Mouse (Mus musculus) lung, embryonic 16.5 days (tissue): ENCODE results near the gene Ube2i. TPM values are rescaled to one million over a fixed set of nuclear protein-coding genes. Genes with fewer than 3 reads are reported as not detected.
"Not testable (repeated sequence)": the region's sequence is repeated elsewhere in the genome, so short reads cannot be mapped to it uniquely, and the experiment has no call there.

Experiments used
- ATAC-seq: fragments of 200-750 bp; cut with Nextera tagmentation; 2 replicates; pipeline ENCODE4 v1.8.0; 2017; ENCODE audit warnings: low read depth, mild to moderate bottlenecking, moderate library complexity
- H3K27ac ChIP-seq: fragments of 300-500 bp; sonication (generic); 2 replicates; pipeline ENCODE4 v1.5.1; 2014; ENCODE audit warnings: mild to moderate bottlenecking, control low read depth, low read length
- H3K27me3 ChIP-seq: fragments of 300-500 bp; sonication (generic); 2 replicates; pipeline ENCODE4 v1.6.1; 2014; ENCODE audit warnings: low read depth, low read length, mixed read lengths; ENCODE audit not compliant: control insufficient read depth, insufficient read depth
- H3K36me3 ChIP-seq: fragments of 300-500 bp; sonication (generic); 2 replicates; pipeline ENCODE4 v1.6.1; 2014; ENCODE audit warnings: low read length; ENCODE audit not compliant: control insufficient read depth, insufficient read depth
- H3K4me1 ChIP-seq: fragments of 300-500 bp; sonication (generic); replicated peaks from 2 replicates; pipeline ENCODE4 v1.6.1; 2014; ENCODE audit warnings: low read length, mixed read lengths; ENCODE audit not compliant: control insufficient read depth, insufficient read depth
- H3K4me2 ChIP-seq: fragments of 300-500 bp; sonication (generic); 2 replicates; pipeline ENCODE4 v1.6.1; 2014; ENCODE audit warnings: low read depth, low read length, control low read depth
- H3K4me3 ChIP-seq: fragments of 300-500 bp; sonication (generic); 2 replicates; pipeline ENCODE4 v1.5.1; 2014; ENCODE audit warnings: mild to moderate bottlenecking, low read length, control low read depth
- H3K9ac ChIP-seq: fragments of 300-500 bp; sonication (generic); 2 replicates; pipeline ENCODE4 v1.6.1; 2014; ENCODE audit warnings: low read length, control low read depth
- H3K9me3 ChIP-seq: fragments of 300-500 bp; sonication (generic); 2 replicates; pipeline ENCODE4 v1.6.1; 2016; ENCODE audit warnings: low read length; ENCODE audit not compliant: control insufficient read depth
- WGBS: fragments of 180-500 bp; shearing (Covaris S2); extraction: QIAGEN DNeasy Blood & Tissue Kit; methylation state at CpG from one replicate; pipeline ENCODE4 v1.1.7; 2014; 5-methylcytosine and 5-hydroxymethylcytosine counted together
- polyA plus RNA-seq: library from polyadenylated mRNA; unstranded; fragments of >200 nt; fragmentation: Nextera tagmentation; extraction: Ambion mirVana; gene quantifications from 2 replicates; pipeline ENCODE4 v1.2.1, GENCODE M21; 2015

Gene Ube2i
- polyA plus RNA-seq, 1 experiment from 2014 or later = 662 TPM

DNA sequence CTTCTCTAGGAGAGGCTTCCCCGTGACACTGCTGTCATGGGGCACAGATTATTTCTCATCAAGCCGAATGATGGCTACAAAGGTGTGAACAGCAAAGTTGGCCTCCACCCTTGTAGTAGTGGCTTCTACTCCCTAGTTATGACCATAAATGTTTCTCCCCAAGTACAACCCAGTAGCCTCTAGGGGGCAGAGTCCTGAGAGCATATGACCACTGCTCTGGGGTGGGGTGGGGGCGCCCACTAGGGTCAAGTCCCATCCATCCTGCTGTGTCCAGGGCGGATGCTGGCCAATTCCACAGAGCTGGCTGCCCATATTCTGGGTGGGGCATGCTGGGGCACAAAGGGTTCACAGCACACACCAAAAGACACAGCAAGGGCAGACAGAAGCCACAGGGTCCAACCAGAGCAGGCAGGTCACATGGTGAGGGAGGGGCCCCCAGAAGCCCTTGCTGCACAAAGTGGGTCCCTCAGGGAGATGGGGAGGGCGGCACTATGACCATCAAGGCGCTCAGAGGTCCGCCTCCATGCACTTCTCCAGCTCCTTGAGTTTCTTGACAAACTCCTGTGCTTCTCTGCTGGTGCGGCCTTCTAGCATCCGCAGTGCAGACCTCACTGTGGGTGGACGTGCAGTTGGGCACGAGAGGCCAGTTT, 31.2 kb downstream of the Ube2i start:
- no peak overlapping the region for H3K4me2 ChIP-seq
- WGBS = 85% methylated on average over 11 of the region's 11 CpGs
- no peaks in the 10 kb centered on the region for H3K27me3 ChIP-seq
- no peaks in the 10 kb centered on the region for H3K9me3 ChIP-seq
- H3K4me3 ChIP-seq = no peak overlapping the region
- H3K9ac ChIP-seq = no peak overlapping the region
- peaks cover 12% of the 10 kb centered on the region for H3K4me1 ChIP-seq
- H3K27ac ChIP-seq = no peak overlapping the region
- H3K36me3 ChIP-seq = peaks cover 16% of the 10 kb centered on the region; the same call in 1 of the 2 replicates
- no peak for ATAC-seq

DNA sequence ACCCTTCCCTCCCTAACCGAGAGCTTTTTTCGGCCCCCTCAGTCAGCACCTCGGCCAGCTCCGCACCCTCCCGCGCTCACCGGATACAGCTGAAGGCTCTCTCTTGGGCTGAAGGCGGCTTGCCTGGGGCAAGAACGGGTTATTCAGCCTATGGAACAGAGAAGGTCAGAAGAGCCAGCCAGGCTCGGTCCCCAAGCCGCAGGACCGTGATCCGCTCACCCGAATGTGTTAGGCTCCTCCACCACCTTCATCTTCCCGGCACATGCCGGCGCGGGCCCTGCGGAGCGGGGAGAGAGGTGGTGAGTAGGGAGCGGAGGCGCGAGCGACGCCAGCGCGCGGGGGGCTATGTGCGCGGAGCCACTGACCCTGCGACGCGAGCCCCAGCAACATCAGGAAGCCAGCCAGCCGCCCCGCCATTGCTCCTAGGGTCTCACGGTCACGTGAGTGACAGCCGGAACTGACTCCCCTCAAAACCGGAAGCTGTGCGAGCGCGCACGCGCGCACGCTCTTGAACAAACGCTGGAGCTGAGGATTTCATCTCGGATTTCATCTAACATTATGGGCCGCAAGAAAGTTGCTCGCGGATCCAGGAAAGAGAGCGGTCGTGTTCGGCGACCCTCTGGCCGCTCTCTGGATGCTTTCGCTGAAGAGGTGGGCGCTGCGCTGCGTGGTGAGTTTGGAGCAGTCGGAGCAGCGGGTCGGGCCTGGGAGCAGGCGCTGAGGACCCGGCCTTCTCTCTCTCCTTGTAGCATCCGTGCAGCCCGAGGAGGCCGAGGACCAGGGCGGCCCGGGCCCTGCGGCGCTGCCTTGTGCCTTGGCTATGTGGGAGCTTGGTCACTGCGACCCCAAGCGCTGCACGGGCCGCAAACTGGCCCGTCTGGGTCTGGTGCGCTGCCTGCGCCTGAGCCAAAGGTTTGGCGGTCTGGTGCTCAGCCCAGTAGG, 34.5 kb downstream of the Ube2i start, which contains the start of the genes Gnptg and Tsr3:
TSS of gene Gnptg (minus strand) at position 430 of the 942 bp plus-strand sequence.
TSS of gene Tsr3 (plus strand) at position 476 of the 942 bp plus-strand sequence.
- ATAC-seq = peak; percentile 93

DNA sequence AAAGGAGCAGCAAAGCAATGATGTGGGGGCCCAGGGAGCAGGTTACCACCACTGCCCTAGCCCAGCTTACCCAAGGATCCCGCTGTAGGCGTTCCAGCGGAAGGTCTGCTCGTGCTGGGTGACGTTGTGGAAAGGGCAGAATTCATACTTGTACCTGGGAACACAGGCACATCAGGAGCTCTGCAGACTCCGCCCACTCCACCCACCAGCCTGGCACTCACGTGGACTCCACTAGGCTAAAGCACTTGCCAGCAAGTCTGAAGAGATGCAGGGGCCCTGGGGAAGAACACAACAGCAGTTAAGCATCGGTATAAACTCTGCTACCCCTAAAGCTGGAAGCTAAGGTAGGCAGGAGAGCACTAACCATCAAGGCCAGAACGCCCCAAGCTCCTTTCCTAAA, 38.8 kb downstream of the Ube2i start:
- H3K9me3 ChIP-seq = no peaks in the 10 kb centered on the region
- no peak overlapping the region for H3K4me2 ChIP-seq
- no peak overlapping the region for H3K27ac ChIP-seq
- peaks cover 11% of the 10 kb centered on the region for H3K36me3 ChIP-seq
- ATAC-seq = no peak
- peaks cover 6% of the 10 kb centered on the region for H3K4me1 ChIP-seq
- no peak overlapping the region for H3K9ac ChIP-seq
- no peak overlapping the region for H3K4me3 ChIP-seq
- WGBS = 74% methylated on average over 9 of the region's 9 CpGs
- no peaks in the 10 kb centered on the region for H3K27me3 ChIP-seq

More for the DNA sequence above, 34.5 kb downstream of the Ube2i start, which contains the start of the genes Gnptg and Tsr3:
- H3K4me2 ChIP-seq = peak within 1 kb of the TSS; percentile 93
- peak within 1 kb of the TSS; percentile 82 for H3K4me3 ChIP-seq
- under 1% methylated on average over 76 of the region's 80 CpGs for WGBS
- H3K9me3 ChIP-seq = no peaks in the 10 kb centered on the region
- H3K27ac ChIP-seq = peak within 1 kb of the TSS; percentile 76
- H3K4me1 ChIP-seq = peaks cover 12% of the 10 kb centered on the region
- H3K9ac ChIP-seq = peak within 1 kb of the TSS; percentile 98
- peaks cover 21% of the 10 kb centered on the region for H3K36me3 ChIP-seq
- H3K27me3 ChIP-seq = no peaks in the 10 kb centered on the region

DNA sequence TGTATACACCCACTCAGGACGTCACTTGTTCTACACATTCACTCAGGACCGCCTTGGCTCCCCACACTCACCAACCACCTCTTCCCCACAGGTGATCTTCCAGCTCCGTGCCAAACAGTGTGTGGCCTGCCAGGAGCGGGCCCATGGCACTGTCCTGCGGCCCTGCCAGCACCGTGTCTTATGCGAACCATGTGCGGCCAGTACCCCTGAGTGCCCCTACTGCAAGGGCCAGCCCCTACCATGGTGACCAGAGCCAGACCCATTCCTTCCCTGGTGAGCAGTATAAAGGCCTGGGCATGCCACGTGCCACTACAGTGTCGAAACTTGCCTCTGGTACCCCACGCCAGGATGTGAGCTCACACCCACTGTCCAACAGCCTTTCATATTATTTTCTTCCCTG, 42.8 kb downstream of the Ube2i start:
- not testable (repeated sequence) for H3K9me3 ChIP-seq, H3K9ac ChIP-seq, H3K27me3 ChIP-seq, H3K4me1 ChIP-seq, H3K4me2 ChIP-seq, H3K27ac ChIP-seq, H3K4me3 ChIP-seq
- 88% methylated on average over 4 of the region's 11 CpGs for WGBS
- H3K36me3 ChIP-seq = peaks cover 11% of the 10 kb centered on the region
- peak; percentile 34; the same call in 1 of the 2 replicates for ATAC-seq

DNA sequence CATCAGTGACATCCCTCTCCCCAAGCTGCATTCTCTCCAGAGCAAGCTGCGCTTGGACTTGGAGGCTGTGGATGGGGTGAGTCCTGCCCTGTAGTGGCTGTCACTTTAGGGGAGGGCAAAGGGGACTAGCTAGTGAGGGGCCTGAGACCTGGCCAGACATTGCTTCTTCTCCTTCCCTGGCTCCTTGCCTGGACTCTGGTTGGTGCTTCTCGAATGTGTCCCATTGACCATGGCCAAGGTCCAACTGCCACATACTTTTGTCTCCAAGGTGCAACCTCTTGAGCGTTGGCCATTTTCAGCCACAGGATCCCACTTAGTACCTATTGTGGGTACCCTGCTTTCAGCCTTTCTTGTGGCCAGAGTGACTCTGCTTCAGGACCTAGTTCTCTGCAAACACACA, 43.7 kb downstream of the Ube2i start:
- H3K36me3 ChIP-seq = peaks cover 13% of the 10 kb centered on the region

DNA sequence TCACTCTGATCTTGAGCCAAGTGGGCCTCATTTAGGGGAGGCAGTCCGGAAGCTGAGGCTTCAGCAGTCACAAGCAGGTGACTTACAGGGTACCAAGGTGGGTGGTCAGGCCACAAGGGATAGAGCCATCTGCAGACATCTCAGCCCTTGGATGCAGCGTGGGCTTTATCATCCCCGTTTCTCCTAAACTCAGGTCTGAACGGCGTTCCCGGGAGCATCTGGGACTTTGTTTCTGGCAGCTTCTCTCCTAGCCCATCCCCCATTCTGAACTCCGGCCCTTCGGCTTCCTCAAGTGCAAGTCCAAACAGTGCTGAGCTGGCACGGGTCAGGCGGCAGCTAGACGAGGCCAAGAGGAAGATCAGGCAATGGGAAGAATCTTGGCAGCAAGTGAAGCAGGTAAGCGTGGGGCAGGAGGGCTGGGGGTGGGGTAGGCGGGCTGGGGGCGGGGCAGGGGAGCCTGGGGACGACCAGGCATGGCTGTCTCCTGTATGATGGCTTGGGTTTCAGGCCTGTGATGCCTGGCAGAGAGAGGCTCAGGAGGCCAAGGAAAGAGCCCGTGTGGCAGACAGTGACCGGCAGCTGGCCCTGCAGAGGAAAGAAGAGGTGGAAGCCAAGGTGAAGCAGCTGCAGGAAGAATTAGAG, 44.3 kb downstream of the Ube2i start:
- peak; percentile 75 for ATAC-seq
- H3K36me3 ChIP-seq, H3K4me2 ChIP-seq, H3K9me3 ChIP-seq, H3K27me3 ChIP-seq, H3K9ac ChIP-seq, H3K4me1 ChIP-seq, H3K4me3 ChIP-seq: not testable (repeated sequence)
- peak overlapping the region; percentile 16; the same call in 1 of the 2 replicates for H3K27ac ChIP-seq
- 54% methylated on average over 12 of the region's 17 CpGs for WGBS

More for the DNA sequence above, 43.7 kb downstream of the Ube2i start:
- 86% methylated on average over 3 of the region's 3 CpGs for WGBS
- Histone ChIP-seq H3K9ac (no peak overlapping the region), H3K4me2 (no peak overlapping the region), H3K27ac (no peak overlapping the region), H3K9me3 (no peaks in the 10 kb centered on the region), H3K27me3 (no peaks in the 10 kb centered on the region), H3K4me3 (no peak overlapping the region), H3K4me1 (0 out of 2 replicates have a peak, but pooled peaks cover 3% of the 10 kb centered on the region)
- ATAC-seq = no peak

DNA sequence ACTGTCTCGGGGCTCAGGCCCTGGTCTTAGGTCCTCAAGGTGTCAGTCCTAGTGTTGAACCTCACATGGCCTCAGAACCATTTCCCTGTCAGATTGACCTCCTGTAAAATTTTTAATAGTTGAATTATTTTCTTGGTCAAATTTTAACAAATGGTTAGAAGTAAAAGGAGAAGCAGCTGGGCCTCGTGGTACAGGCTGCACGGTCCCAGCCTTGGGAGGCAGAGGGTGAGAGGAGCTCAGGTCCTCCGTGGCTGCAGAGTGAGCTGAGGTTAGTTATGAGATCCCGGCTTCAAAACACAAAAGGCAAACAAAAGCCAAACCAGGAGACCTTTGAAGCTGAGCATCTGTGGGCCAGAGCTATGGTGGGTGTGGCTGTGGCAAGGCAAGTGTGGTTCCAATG, 46.4 kb downstream of the Ube2i start:
- H3K36me3 ChIP-seq = peaks cover 3% of the 10 kb centered on the region
- no peak overlapping the region for H3K4me3 ChIP-seq
- H3K4me1 ChIP-seq = 0 out of 2 replicates have a peak, but pooled peaks cover 3% of the 10 kb centered on the region
- no peak overlapping the region for H3K9ac ChIP-seq
- H3K27me3 ChIP-seq = no peaks in the 10 kb centered on the region
- H3K27ac ChIP-seq = no peak overlapping the region
- no peaks in the 10 kb centered on the region for H3K9me3 ChIP-seq
- no peak for ATAC-seq
- H3K4me2 ChIP-seq = no peak overlapping the region
- 77% methylated on average over 5 of the region's 5 CpGs for WGBS

DNA sequence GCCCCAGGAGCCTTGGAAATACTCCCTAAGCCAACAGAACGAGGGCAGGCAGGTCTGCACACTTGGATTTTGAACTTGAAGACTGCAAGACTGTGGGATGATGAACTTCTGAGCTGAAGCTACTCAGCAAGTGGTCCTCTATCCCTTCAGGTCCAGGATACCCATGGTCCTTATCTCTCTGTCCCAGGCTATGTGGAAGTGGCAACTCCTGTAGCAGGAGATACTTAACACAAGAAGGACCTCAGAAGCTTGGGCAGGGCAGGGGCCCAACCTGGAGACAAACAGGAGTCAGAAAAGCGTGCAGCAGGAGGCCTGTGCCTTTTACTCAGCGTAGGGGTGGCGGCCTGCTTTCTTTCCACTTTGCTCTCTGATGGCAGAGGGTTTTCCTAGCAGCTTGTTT, 48.8 kb downstream of the Ube2i start:
- H3K9ac ChIP-seq = no peak overlapping the region
- ATAC-seq = no peak
- peaks cover 3% of the 10 kb centered on the region for H3K36me3 ChIP-seq
- no peak overlapping the region for H3K4me3 ChIP-seq
- H3K4me1 ChIP-seq = peaks cover 11% of the 10 kb centered on the region; the same call in 1 of the 2 replicates
- H3K4me2 ChIP-seq = no peak overlapping the region
- 81% methylated on average over 4 of the region's 4 CpGs for WGBS
- H3K27me3 ChIP-seq = no peaks in the 10 kb centered on the region
- no peaks in the 10 kb centered on the region for H3K9me3 ChIP-seq
- no peak overlapping the region for H3K27ac ChIP-seq
